Mouse (Mus musculus) CH12.LX (cell line): Measurements from ENCODE around the gene Prim2.

ENCODE experiments used
- CTCF ChIP-seq, 2 experiments: IDR thresholded peaks in 1 of 2; conservative IDR thresholded peaks in 1 of 2; 2 replicates each; pipeline ENCODE4 v1.5.1; 2011 to 2012; ENCODE audit warnings: low read depth in 2 of 2, low read length in 2 of 2, improper control_type of control experiment in 1 of 2, inconsistent platforms in 1 of 2, mild to moderate bottlenecking in 1 of 2, moderate library complexity in 1 of 2
- EP300 ChIP-seq: IDR thresholded peaks from 2 replicates; pipeline ENCODE4 v1.6.1; 2011; ENCODE audit warnings: low read length, improper control_type of control experiment
- ETS1 ChIP-seq: conservative IDR thresholded peaks from 2 replicates; pipeline ENCODE4 v1.6.1; 2012; ENCODE audit warnings: low read depth, mild to moderate bottlenecking, inconsistent platforms, low read length, improper control_type of control experiment, moderate library complexity
- RCOR1 ChIP-seq: conservative IDR thresholded peaks from 2 replicates; pipeline ENCODE4 v1.6.1; 2012; ENCODE audit warnings: low read depth, mild to moderate bottlenecking, inconsistent platforms, low read length, improper control_type of control experiment
- UBTF ChIP-seq: IDR thresholded peaks from 2 replicates; pipeline ENCODE4 v1.6.1; 2012; ENCODE audit warnings: low read depth, mild to moderate bottlenecking, inconsistent platforms, low read length, improper control_type of control experiment, moderate library complexity
- ZKSCAN1 ChIP-seq: IDR thresholded peaks from 2 replicates; pipeline ENCODE4 v1.6.1; 2012; ENCODE audit warnings: low read depth, inconsistent platforms, low read length, improper control_type of control experiment, borderline replicate concordance

GRCm38 (mm10) chr1:33639234-33639633 is 30.4 kb downstream of the Prim2 start:
- TF ChIP-seq UBTF (no peak), CTCF (conservative IDR thresholded peaks at IDR 0.05 in 1 of 2, IDR thresholded peaks at IDR 0.05 in 1 of 2; ENCODE audit: low read depth in 2 of 2, low read length in 2 of 2) (no peak), EP300 (no peak), RCOR1 (no peak), ZKSCAN1 (no peak), ETS1 (no peak)
